Mouse (Mus musculus): Measurements from ENCODE around the gene Cdk5r1. TPM values are rescaled to one million over a fixed set of nuclear protein-coding genes. Genes with fewer than 3 reads are reported as not detected.
A peak's percentile ranks its signal among the peaks of the same experiment; 100 is the strongest.
"Not testable (repeated sequence)": the region's sequence is repeated elsewhere in the genome, so short reads cannot be mapped to it uniquely, and the experiment has no call there.

The Cdk5r1 gene
- 1 to 10 TPM; 1.2 to 1.8 TPM for total RNA-seq (2021)

DNA sequence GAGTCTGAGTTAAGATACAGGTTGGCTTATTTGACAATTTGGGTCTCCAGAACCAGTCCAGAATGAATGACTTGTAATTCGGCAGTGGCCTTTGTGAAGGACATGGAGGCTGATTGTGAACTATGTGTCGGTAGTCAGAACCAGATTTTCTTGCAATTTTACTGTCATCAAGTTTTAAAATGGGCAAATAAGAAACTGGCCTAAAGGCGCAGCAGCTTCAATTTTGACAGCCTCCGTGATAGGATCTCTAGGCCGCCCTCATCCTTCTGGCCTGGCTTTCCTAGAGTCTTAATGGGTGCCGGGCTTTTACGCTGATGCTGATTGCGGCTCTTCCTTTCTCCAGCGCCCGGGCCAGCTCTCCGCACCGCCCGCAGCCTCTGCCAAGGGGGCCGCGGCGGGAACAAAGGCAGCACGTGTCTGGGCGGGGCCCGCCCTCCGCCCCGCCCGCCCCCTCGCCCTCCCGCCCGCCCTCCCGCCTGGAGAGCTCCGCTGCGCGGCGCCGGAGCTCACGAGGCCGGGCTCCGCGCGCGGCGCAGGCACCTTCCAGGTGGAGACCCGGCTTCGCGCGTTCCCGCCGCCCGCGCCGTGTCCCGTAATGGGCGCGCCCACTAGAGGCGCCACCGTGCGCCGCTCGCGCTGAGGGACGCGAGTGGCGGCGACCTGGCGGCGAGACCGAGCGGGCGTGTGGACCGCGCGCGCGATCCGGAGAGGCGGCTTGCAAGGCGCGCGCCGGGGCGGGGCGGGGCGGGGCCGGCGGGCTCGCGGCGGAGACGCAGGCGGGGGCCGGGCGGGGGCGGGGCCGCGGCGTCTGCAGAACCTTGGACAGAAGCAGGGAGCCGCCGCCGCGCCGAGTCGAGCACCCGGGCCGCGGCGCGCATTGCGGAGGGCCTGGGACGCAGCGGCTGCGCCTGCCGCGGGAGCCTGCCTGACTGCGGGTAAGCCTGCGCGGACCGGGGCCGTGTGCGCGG lies at the start of gene Cdk5r1:
Cdk5r1 (plus strand) TSS at position 802 of the 968 bp plus-strand sequence.
- peak; percentile 89 for DNase-seq

DNA sequence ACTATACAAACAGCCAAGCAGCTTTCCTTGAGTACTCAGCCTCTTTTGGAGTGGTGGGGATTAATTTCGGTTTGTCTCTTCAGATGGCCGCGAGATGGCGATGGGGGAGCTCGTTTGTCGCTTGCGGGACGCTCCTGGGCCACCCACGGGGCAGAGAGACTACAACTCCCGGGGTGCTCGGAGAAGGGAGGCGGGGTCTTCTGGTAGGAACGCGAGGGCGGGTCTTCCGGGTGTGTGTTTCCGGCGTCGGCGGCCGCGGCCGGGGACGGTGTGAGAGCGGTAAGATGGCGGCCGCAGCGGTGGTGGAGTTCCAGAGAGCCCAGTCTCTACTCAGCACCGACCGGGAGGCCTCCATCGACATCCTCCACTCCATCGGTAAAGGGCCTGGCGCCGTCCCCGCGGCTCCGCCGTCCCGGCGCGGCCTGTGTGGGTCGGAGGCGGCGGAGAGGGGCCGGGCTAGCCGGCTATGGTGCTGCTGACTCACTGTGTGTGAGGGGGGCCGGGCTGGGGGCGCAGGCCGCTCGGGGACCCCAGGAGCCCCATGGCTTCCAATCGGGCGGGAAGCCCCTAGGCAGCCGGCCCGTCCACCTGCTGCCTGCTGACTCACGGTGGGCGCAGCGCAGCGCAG lies 48.3 kb upstream of the Cdk5r1 start, which contains the start of gene Psmd11:
Psmd11 (plus strand) TSS at position 235 of the 628 bp plus-strand sequence.
- DNase-seq, result peak; percentile 97

DNA sequence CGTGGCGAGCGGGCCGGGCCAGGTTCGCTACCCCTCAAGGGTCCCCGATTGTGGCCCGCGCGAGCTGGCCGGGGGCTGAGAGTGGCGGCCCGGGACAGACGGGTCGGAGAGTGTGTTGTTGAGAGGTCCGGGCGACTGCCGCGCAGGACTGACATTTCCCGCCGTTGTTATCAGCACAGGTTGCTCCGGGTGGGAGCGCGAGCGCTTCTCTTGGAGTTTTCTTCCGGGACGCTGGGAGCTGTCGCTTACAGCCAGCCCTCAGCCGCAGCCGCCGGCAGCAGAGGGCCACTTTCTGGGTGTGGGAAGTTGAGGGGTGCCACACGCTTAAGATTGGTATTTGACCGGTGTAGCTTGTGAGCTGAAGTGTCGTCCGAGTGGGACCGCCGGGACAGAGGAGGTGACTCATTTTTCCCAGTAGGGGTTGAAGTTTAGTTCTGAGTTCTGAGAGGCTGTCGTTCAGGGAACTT lies 47.8 kb upstream of the Cdk5r1 start:
- DNase-seq, result peak; percentile 48

DNA sequence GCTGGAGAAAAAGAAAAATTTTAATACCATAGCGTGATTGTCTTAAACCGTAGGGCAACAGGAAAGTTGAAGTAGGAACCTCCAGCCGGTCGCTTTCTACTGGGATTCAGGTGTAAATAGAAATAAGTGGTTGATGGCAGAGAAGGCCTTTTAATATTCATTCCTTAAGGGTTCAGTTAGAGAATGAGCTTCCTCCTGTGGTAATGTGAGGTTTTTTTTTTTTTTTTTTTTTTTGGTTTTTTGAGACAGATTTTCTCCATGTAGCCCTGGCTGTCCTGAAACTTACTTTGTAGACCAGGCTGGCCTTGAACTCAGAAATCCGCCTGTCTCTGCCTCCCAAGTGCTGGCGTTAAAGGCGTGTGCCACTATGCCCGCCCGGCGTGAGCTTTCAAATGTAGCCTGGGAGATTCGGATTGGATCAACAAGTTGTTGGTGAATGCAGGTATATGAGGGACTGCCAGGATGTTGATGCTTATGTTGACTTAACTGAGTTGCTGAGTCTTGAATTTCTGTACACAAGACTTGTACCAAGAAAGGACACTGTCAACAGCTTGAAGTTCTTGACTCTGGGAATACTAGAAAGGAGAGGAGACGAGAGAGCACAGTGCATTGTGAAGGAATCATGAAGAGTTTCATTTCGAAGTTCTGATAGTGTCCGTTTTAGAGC lies 47.2 kb upstream of the Cdk5r1 start:
- DNase-seq, result no peak

DNA sequence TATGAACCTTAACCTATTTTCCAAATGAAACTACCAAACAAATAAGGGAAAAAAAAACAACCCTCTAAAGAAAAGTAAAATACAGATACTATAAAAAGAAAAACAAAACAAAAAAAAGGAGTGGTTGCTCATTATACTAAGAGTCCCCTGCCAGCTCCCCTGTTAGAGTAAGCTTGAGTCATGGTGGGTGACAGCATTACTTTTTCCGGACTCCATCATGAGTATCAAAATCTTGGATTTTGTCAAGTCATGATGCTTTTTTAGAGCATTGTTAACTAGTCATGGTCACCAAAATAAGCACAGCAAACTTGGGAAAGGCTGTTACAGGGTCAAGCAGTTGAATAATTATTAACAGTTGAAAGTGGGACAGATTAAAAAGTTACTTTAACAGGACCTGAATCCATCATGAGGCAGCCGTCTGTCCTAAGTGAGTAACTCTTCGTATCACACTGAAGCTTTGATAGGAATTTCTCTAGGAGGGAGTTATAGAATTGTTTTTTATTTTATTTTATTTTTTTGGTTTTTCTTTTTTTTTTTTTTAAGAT lies 46.4 kb upstream of the Cdk5r1 start:
- no peak for DNase-seq

DNA sequence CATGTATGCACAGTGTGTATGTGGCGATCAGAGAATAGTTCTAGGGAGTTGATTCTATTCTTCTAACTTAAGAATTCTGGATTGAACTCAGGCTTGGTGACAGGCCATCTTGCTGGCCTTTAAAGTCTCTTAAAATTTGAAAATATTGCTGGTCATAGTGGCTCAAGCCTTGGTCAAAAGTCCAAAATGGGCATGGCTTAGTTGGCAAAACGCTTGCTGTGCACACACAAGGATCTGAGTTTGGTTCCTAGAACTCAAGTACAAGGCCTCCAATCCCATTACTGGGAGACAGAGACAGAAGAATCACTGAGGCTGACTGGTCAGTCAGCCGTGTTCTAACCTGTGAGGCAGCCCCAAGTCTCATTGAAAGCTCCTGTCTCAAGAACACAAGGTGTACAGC lies 29.9 kb upstream of the Cdk5r1 start:
- DNase-seq, result no peak

DNA sequence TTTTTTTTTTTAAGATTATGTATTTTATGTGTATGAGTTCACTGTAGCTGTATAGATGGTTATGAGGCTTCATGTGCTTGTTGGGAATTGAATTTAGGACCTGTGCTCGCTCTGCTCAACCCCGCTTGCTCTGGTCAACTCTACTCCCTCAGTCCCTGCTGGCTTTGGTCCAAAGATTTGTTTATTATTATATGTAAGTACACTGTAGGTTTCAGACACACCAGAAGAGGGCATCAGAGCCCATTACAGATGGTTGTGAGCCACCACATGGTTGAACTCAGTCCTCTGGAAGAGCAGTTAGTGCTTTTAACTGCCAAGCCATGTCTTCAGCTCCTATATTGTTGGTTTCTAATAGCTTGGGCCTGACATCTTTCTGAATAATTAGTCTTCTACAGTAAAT lies 27.0 kb upstream of the Cdk5r1 start:
- no peak for DNase-seq

DNA sequence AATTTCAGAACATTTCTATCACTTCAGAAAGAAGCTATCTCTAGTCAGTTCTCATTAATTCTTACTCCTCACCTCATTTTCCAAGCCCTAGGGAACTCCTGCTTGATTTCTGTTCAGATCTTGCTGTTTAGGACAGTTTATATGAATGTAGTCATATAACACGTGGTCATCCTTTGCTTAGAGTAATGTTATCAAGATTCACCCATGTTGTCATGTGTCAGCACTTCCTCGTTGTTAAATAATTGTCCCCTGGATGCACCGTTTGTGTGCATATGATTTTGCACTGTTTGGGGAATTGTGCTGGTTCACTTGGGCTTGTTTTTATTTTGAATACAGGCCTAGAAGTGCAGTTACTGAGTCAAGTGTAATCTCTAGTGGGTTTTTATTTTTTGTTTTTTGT lies 24.6 kb upstream of the Cdk5r1 start:
- no peak for DNase-seq

DNA sequence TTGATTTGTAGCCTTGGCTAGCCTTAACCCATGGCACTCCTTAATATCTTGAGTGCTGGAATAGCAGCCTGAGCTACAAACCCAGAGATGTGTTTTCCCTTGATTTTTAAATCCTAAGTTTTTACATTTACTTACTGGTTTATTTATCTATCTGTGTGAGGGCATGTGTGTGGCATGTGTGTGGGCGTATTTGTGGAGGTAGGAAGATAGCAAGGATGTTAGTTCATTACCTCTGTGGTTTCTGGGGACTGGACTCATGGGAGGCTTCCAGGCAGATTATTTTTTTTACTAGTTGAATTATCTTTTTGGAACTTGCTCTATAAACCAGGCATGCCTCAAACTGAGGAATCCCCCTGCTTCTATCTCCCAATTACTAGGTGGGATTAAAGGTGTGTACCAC lies 23.6 kb upstream of the Cdk5r1 start:
- no peak for DNase-seq

DNA sequence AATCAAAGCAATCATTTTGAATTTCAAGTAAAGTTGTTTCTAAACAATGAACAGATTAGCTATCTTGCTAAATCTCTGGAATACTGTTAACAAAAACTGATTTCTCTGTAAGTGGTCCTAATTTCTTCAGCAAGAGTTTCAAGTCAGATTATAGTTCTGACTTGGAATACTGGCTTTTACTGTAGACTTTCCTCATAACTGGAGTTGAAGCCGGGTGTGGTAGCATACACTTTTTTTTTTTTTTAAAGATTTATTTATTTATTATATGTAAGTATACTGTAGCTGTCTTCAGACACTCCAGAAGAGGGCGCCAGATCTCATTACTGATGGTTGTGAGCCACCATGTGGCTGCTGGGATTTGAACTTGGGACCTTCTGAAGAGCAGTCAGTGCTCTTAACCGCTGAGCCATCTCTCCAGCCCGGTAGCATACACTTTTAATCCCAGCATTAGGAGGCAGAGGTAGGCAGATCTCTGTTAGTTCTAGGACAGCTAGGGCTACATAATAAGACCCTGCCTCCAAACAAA lies 13.2 kb upstream of the Cdk5r1 start:
- DNase-seq, result not testable (repeated sequence)

DNA sequence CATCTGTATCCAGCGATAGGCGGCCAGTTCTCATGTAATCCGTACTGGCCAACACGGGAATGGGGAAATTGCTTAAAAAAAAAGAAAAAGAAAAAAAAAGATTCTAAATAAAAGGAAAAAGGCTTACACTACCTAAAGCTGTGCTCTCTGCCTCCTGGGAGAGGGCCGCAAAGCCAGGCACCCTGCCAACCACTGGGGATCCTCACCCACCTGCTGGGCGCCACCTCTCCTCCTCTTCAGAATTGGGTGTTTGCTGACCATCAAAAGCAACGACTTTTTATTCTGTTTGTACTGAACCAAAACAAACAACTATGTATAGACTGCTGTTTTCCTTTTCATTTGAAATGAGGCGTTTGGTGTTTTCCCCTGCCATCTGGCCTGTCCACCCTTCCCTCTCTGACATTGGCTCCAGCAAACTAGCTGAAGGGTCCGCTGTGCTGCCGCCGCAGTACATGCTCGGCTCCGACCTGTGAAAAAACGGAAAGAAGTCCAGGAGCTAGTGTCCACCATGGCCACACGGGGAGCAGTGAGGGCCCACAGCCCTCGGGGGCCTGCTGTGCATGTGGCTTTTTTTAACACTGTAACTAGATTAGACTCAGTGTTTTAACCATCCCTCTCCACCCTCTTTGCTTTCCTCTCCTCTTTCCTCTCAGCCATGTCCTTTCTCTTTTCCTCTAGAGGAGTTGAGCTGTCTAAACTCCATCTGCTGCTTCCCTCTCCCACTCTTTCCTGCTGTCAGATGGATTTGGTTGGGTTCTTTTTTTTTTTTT lies 4.8 kb upstream of the Cdk5r1 start:
- DNase-seq, result no peak

DNA sequence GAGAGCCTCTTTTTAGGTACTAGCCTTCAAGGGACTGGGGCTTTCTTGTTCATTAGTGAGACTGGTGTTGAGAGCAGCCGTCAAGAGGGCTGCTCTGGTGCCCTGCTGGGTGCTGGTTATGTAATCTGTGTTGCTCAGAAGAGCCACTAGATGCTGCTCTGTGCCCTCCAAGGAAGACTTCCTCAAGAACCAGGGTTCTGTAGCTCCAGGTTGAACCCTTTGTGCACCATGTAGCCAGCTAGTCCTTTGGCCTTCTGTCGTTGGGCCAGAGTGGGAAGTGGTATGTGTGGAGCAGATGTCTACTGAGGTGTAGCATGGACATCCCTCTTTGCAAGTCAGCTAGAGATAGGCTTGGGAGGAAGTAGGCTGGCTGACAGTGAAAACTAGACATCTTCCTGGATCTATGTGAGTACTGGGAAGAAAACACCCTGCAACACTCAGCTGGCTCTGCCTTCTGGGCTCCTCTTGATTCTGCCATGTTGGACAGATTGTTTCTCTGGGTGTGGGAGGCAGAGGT lies 2.6 kb upstream of the Cdk5r1 start:
- DNase-seq, result no peak

DNA sequence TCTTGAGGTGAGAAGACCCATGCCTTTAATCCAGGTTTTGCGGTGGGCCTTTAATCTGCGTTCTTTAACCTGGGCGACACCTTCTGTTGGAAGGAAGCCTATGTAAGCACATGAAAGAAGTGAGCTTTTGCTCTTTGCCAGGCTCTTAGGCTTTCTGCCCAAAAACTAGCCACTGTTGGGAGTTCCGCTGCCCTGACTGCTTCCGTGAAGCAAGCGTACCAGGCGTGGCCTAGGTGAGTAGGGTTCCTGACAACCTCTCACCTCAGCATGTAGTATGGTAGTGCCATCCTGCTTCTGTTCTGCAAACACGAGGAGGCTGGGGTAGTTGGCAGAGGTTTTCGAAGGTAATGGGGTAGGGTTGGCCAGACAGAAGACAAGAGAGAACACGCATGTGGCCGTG lies 2.0 kb upstream of the Cdk5r1 start:
- DNase-seq, result no peak

DNA sequence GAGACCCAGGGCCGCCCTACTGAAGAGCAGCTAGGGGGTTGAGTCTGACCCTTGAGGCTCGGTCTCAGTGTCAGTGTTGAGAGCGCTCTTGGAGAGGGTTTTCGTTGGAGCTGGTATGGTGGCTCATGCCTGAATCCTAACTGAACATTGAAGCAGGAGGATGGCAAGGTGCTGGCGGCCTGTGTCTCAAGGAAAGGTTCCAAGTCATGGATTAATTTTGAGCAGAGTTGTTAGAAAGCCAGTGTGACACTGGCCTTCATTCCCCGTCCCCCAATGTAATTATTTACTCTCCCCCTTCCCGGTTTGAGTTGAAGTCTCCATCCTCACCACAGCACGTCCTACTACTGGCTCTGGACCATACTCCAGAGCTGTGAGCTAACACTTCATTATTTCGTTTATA lies 1.3 kb upstream of the Cdk5r1 start:
- DNase-seq, result no peak

DNA sequence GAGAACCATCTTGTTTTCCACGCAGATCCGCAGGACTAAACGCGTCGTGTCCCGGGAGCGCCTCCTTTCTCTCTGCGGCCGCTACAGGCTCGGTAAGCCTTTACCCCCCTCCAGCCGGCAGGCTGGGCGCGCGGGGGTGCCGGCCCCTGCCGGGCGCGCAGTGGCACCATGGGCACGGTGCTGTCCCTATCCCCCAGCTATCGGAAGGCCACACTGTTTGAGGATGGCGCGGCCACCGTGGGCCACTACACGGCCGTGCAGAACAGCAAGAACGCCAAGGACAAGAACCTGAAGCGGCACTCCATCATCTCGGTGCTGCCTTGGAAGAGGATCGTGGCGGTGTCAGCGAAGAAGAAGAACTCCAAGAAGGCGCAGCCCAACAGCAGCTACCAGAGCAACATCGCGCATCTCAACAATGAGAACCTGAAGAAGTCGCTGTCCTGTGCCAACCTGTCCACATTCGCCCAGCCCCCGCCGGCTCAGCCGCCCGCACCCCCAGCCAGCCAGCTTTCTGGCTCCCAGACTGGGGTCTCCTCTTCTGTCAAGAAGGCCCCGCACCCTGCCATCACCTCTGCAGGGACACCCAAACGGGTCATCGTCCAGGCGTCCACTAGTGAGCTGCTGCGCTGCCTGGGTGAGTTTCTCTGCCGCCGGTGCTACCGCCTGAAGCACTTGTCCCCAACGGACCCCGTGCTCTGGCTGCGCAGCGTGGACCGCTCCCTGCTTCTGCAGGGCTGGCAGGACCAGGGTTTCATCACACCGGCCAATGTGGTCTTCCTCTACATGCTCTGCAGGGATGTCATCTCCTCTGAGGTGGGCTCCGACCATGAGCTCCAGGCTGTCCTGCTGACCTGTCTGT lies 747 bp downstream of the Cdk5r1 start:
- no peak for DNase-seq

DNA sequence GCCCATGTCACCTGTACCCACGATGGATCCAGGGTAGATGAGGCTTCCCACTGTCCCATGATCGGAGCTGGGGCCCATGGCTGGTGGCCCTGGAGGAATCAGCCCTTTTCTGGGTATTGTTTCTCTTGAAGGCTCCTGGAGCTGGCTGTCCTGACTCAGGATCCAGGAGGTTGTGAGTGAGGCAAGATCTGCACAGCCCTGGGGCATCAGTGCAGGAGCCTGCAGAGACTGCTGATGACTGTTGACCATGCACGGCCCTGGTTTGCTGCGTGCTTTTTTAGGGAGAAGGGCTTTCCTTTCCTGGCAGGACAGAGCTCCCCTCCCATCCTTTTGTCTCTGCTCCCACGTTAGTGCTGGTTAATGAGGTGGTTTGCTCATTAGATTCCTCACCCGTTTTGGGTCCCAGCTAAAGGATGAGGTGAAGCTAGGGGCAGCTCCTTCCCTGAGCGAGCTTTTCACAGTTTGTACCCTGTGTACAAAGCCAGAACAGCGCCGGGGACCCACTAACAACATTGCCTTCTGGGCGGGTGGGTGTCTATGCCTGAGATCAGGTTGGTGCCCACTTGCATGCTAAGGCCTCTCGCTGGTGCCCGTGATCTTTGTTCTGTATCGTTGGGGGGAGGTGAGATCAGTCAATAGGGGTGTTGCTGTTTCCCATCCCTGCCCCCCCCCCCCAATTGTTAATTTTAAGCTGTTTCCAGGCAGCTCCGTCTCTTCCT lies 2.0 kb downstream of the Cdk5r1 start:
- DNase-seq, result no peak

DNA sequence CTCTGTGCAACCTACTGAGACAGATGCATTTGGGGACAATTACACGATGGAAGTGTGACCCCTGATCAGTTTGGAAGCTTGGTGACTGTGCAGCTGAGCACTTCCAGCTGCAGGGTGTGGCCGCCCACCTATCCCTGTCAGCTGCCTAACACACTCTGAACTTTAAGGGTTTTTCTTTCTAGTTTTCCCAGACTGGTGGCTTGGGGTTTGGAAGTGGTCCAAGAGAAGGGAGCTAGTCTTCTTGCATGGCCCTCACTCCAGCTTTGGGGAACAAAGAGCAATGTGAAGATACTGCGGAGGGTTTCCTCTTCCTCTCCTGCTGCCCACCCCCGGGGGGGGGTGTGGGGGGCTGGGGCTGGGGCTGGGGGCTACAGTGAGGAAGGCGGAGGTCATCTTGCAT lies 2.6 kb downstream of the Cdk5r1 start:
- no peak for DNase-seq

DNA sequence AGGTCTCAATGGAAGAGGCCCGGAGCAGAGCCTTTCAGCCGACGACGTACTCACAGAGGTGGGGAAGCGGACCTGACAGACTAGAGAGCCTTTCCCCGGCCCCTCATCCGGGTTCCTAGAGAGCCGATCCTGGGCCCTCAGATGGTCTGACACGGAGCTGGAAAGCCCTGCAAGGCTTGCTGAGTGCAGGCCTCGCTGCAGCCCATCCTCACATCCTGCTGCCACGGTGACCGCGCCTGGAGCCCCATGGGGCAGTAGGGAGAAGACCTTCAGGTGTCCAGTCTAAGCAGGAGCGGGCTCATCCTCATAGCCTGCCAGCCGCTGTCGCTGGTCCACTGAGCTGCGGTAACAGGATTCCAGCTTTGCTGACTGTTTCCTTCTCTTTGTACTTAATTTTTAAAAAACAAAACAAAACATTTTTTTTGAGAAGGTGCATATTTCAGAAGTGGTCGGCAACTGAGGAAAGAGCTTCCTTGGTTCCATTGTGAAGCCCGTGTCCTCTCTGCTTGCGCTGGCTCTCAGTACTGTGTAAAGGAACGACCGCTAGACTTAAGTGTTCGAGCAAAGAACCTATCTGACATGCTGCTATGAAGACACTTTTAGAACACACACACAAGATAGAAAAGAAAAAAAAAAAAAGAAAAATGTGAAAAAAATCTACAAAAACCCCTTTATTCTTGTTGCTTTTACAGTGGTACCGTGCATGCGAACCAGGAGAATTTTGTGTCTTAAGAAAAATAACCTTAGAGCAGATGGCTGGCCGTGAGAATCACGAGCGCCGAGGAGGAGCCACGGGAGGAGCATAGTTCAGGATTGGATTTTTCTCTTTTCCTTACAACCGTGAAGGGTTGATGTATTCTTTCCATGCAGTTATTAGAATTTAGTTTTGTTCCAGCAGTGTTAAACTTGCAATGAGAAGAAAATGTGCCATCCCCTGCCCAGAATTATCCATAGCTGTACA lies 3.4 kb downstream of the Cdk5r1 start:
- DNase-seq, result no peak
